Mouse (Mus musculus) testis, adult 2 months (tissue): Measurements from ENCODE around the gene Ppp1r3d.

Experiments used
- CTCF ChIP-seq: fragments of 200-500 bp; IDR thresholded peaks from 2 replicates; pipeline ENCODE4 v1.5.1; 2012; ENCODE audit warnings: low read depth, mild to moderate bottlenecking, inconsistent platforms, low read length, moderate library complexity; ENCODE audit not compliant: control insufficient read depth, insufficient read depth, insufficient replicate concordance
- POLR2A ChIP-seq: fragments of 200-500 bp; IDR thresholded peaks from 2 replicates; pipeline ENCODE4 v1.6.1; 2012; ENCODE audit warnings: low read depth, mild to moderate bottlenecking, inconsistent platforms, low read length, moderate library complexity; ENCODE audit not compliant: control insufficient read depth

- TF ChIP-seq POLR2A (no peak), CTCF (no peak)
These were observed 7.9 kb upstream of the Ppp1r3d start for GRCm38 (mm10) chr2:178422186-178422585.
